Mouse (Mus musculus) heart, postnatal 0 days (tissue): ENCODE data around the gene Zfp36l2. TPM values are rescaled to one million over a fixed set of nuclear protein-coding genes. Genes with fewer than 3 reads are reported as not detected.

Experiments used
- ATAC-seq: fragments of 200-750 bp; cut with Nextera tagmentation; 2 replicates; pipeline ENCODE4 v1.8.0; 2017; ENCODE audit warnings: low read depth, moderate number of reproducible peaks, moderate library complexity; ENCODE audit not compliant: insufficient read depth
- DNase-seq: peaks from one replicate; pipeline ENCODE4 v3.0.0-alpha.2; 2016; ENCODE audit warnings: low spot score
- H3K27ac ChIP-seq: fragments of 300-500 bp; sonication (generic); 2 replicates; pipeline ENCODE4 v1.5.1; 2014; ENCODE audit warnings: low read depth, mild to moderate bottlenecking
- H3K27me3 ChIP-seq: fragments of 300-500 bp; sonication (generic); 2 replicates; pipeline ENCODE4 v1.6.1; 2014; ENCODE audit warnings: low read length, mixed read lengths; ENCODE audit not compliant: control insufficient read depth, insufficient read depth
- H3K36me3 ChIP-seq: fragments of 300-500 bp; sonication (generic); replicated peaks from 2 replicates; pipeline ENCODE4 v1.6.1; 2014; ENCODE audit warnings: low read length, mixed read lengths; ENCODE audit not compliant: control insufficient read depth, insufficient read depth
- H3K4me1 ChIP-seq: fragments of 300-500 bp; sonication (generic); 2 replicates; pipeline ENCODE4 v1.6.1; 2014; ENCODE audit warnings: antibody characterized with exemption; ENCODE audit not compliant: control insufficient read depth, insufficient read depth
- H3K4me2 ChIP-seq: fragments of 300-500 bp; sonication (generic); 2 replicates; pipeline ENCODE4 v1.6.1; 2014; ENCODE audit warnings: low read depth, mild to moderate bottlenecking, low read length, moderate library complexity
- H3K4me3 ChIP-seq: fragments of 300-500 bp; sonication (generic); 2 replicates; pipeline ENCODE4 v1.5.1; 2014; ENCODE audit warnings: low read depth, low read length
- H3K9ac ChIP-seq: fragments of 300-500 bp; sonication (generic); replicated peaks from 2 replicates; pipeline ENCODE4 v1.6.1; 2014; ENCODE audit warnings: low read depth, low read length, mixed read lengths
- H3K9me3 ChIP-seq: fragments of 300-500 bp; sonication (generic); replicated peaks from 2 replicates; pipeline ENCODE4 v1.6.1; 2016; ENCODE audit warnings: low read length; ENCODE audit not compliant: control insufficient read depth
- CTCF ChIP-seq: IDR thresholded peaks from 2 replicates; pipeline ENCODE4 v1.5.1; 2016; ENCODE audit warnings: antibody characterized with exemption, control low read depth, low read depth
- EP300 ChIP-seq: IDR thresholded peaks from 2 replicates; pipeline ENCODE4 v1.6.1; 2016; ENCODE audit warnings: antibody characterized with exemption, low read depth
- WGBS: fragments of 180-500 bp; shearing (Covaris S2); extraction: QIAGEN DNeasy Blood & Tissue Kit; methylation state at CpG from one replicate; pipeline ENCODE4 v1.1.7; 2014; 5-methylcytosine and 5-hydroxymethylcytosine counted together
- polyA plus RNA-seq: library from polyadenylated mRNA; unstranded; fragments of >200 nt; fragmentation: Nextera tagmentation; extraction: Ambion mirVana; gene quantifications from 2 replicates; pipeline ENCODE4 v1.2.1, GENCODE M21; 2015
- total RNA-seq: library from RNA; depleted of rRNA; stranded (reverse); fragments of >200 nt; gene quantifications from 2 replicates; pipeline ENCODE4 v1.2.3, GENCODE M21; 2014; ENCODE audit warnings: low replicate concordance

Zfp36l2 gene
- total and polyA plus RNA-seq, 2 experiments from 2014 or later: 4.5 to 14.0 TPM

- no peak overlapping the region for H3K9ac ChIP-seq
- 69% methylated on average over 5 of the region's 5 CpGs for WGBS
- no peak overlapping the region for H3K4me2 ChIP-seq
These were observed 42.8 kb downstream of the Zfp36l2 start for GRCm38 (mm10) chr17:84144762-84145599.

GRCm38 (mm10) chr17:84144130-84144529 lies 43.6 kb downstream of the Zfp36l2 start:
- H3K4me2 ChIP-seq: no peak overlapping the region
- WGBS: 85% methylated on average over 3 of the region's 3 CpGs
- no peak for DNase-seq

More at GRCm38 (mm10) chr17:84144762-84145599, 42.8 kb downstream of the Zfp36l2 start:
- H3K9me3 ChIP-seq: no peaks in the 10 kb centered on the region
- H3K4me3 ChIP-seq: no peak overlapping the region
- no peaks in the 10 kb centered on the region for H3K36me3 ChIP-seq
- DNase-seq: no peak
- no peaks in the 10 kb centered on the region for H3K27me3 ChIP-seq
- no peak for TF ChIP-seq CTCF
- no peak for TF ChIP-seq EP300
- H3K4me1 ChIP-seq: peaks cover 29% of the 10 kb centered on the region
- ATAC-seq: no peak
- peak overlapping the region; percentile 76 for H3K27ac ChIP-seq

GRCm38 (mm10) chr17:84143219-84143844 lies 44.4 kb downstream of the Zfp36l2 start:
- no peak overlapping the region for H3K4me3 ChIP-seq
- H3K27me3 ChIP-seq: no peaks in the 10 kb centered on the region
- peaks cover 23% of the 10 kb centered on the region; the same call in 1 of the 2 replicates for H3K4me1 ChIP-seq
- DNase-seq: no peak
- H3K9me3 ChIP-seq: no peaks in the 10 kb centered on the region
- no peaks in the 10 kb centered on the region for H3K36me3 ChIP-seq
- whole genome bisulfite sequencing: 40% methylated on average over 12 of the region's 12 CpGs
- no peak for ATAC-seq
- 0 out of 2 replicates have a peak overlapping the region, but pooled peaks have one; percentile 83 for H3K27ac ChIP-seq
- no peak overlapping the region for H3K9ac ChIP-seq
- H3K4me2 ChIP-seq: no peak overlapping the region
- no peak for TF ChIP-seq EP300

More at GRCm38 (mm10) chr17:84144130-84144529, 43.6 kb downstream of the Zfp36l2 start:
- no peak overlapping the region for H3K4me3 ChIP-seq
- H3K27me3 ChIP-seq: no peaks in the 10 kb centered on the region
- H3K36me3 ChIP-seq: no peaks in the 10 kb centered on the region
- no peak overlapping the region for H3K27ac ChIP-seq
- H3K4me1 ChIP-seq: peaks cover 27% of the 10 kb centered on the region
- no peak overlapping the region for H3K9ac ChIP-seq
- TF ChIP-seq CTCF: no peak
- no peak for TF ChIP-seq EP300
- no peaks in the 10 kb centered on the region for H3K9me3 ChIP-seq
- ATAC-seq: no peak

GRCm38 (mm10) chr17:84141691-84142090 lies 46.1 kb downstream of the Zfp36l2 start:
- H3K4me1 ChIP-seq: peaks cover 27% of the 10 kb centered on the region
- peak overlapping the region; percentile 83 for H3K27ac ChIP-seq
- H3K9me3 ChIP-seq: no peaks in the 10 kb centered on the region
- H3K27me3 ChIP-seq: no peaks in the 10 kb centered on the region
- no peak overlapping the region for H3K4me3 ChIP-seq
- ATAC-seq (peak; percentile 69), DNase-seq (no peak)
- no peak overlapping the region for H3K9ac ChIP-seq
- no peak overlapping the region for H3K4me2 ChIP-seq
- no peaks in the 10 kb centered on the region for H3K36me3 ChIP-seq
- 59% methylated on average over 6 of the region's 6 CpGs for WGBS
- TF ChIP-seq EP300: no peak
- TF ChIP-seq CTCF: no peak

- peaks cover 21% of the 10 kb centered on the region for H3K4me1 ChIP-seq
- no peaks in the 10 kb centered on the region for H3K9me3 ChIP-seq
- H3K27ac ChIP-seq: peak overlapping the region; percentile 83
- H3K4me2 ChIP-seq: no peak overlapping the region
- ATAC-seq (peak; percentile 56), DNase-seq (peak; percentile 65)
- no peaks in the 10 kb centered on the region for H3K36me3 ChIP-seq
- H3K4me3 ChIP-seq: no peak overlapping the region
- H3K27me3 ChIP-seq: no peaks in the 10 kb centered on the region
- no peak overlapping the region for H3K9ac ChIP-seq
- WGBS: 59% methylated on average over 10 of the region's 10 CpGs
- TF ChIP-seq EP300: no peak; the same call in 1 of the 2 replicates
- TF ChIP-seq CTCF: no peak
These were observed 46.8 kb downstream of the Zfp36l2 start for GRCm38 (mm10) chr17:84140822-84141507.
